Mouse (Mus musculus): Measurements from ENCODE around the gene Cep162. TPM values are rescaled to one million over a fixed set of nuclear protein-coding genes. Genes with fewer than 3 reads are reported as not detected.

Gene Cep162
- total RNA-seq, 2 experiments from 2014 or later, result 3.0 to 3.4 TPM

DNA sequence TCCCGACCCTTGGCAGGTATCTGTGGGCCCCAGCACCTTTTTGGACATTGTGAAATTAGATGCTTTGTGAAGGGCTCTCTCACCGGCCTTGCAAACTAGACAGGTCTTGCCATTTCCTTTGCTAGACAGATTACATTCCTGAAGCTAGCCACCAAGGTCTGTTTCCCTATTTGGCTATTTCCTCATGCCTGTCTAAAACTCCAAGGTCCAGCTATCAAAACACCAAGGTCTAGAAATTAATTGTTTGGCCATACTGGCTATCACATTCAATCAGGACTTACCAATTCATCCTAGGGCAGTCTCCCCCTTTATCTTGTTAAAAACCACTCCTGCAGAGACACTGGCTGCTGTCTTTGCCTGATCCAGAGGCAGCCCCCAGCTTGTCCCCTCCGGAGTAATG lies 87.3 kb downstream of the Cep162 start:
- intact Hi-C loops (cut with DNase I), result no loop called here
- no peak for DNase-seq

DNA sequence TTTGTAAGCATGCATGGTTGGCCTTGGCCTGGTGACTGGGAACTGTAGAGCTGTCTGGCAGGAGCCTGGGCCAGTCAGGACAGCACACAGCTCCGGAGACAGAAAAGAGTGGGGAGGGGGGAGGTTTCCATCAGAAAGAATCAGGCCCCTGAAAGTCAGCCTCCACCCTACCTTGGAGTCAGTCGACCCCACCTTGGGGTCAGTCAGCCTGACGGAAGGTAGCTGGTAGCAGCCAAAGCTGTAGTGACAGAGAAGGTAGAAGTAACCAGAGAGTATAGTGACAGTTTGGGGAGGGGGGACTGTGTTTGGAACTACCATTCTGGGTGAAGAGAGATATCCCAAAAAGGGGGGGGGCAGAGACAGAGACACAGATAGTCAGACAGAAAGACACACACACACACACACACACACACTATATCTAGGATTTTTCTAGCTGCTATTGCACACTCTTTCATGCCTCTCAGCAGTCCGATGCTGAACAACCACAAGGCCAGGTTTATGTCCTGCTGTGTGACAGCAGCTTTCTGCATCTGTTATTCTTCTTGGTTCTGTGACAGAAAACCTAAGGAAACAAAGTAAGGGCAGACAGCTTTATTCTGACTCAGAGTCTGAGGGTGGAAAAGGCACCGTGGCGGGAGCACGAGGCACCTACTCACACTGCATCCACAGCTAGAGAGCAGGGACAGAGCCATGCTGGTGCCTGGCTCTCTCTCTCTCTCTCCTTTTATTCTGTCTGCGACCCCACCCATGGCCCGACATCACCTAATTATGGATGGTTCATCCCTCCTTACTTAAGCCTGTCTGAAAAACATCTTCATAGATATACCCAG lies 88.1 kb downstream of the Cep162 start:
- intact Hi-C loops (cut with DNase I), result no loop called here
- no peak for DNase-seq

DNA sequence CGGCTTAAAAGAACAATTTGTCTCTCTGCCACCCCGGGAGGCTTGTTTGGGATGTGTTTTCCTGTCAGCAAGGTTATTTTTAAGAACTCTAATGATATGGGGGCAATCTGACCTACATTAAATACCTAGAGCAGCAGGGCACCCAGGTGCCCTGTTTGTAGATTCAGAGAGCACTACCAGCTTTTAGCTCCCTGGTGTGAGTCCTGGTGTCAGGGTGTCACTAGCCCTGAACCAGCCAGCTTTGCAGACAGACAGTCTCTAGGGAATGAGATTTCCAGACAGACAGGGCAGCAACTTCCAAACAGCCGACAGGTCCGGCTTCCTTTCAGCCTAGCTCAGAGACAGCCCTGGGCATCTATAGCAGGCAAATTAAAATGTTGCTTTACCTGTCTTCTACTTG lies 92.8 kb downstream of the Cep162 start:
- DNase-seq, result no peak
- intact Hi-C loops (cut with DNase I), result no loop called here

DNA sequence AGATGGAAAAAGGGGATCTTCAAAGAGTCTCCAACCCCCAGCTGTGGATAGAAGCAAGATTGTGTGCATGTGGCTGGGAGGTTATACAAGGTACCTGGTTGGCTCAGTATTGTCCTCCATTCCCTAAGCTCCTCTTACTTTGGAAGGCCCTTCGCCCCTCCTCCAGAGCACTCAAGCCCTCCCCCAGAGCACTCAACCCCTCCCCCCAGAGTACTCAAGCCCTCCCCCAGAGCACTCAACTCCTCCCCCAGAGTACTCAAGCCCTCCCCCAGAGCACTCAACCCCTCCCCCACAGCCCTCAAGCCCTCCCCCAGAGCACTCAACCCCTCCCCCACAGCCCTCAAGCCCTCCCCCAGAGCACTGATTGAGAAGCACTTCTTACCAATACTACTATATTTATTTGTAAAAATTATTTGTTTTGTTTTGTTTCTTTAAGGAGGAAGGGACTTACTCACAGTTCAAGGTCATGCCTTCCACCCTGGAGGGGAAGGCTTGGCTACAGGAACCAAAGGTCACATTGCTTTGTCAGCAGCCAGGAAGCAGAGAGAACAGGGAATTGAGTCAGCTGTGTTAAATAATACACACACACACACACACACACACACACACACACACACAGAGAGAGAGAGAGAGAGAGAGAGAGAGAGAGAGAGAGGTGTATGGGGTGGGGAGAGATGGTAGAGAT lies 102.6 kb downstream of the Cep162 start:
- intact Hi-C loops (cut with DNase I), result no loop called here
- no peak for DNase-seq

DNA sequence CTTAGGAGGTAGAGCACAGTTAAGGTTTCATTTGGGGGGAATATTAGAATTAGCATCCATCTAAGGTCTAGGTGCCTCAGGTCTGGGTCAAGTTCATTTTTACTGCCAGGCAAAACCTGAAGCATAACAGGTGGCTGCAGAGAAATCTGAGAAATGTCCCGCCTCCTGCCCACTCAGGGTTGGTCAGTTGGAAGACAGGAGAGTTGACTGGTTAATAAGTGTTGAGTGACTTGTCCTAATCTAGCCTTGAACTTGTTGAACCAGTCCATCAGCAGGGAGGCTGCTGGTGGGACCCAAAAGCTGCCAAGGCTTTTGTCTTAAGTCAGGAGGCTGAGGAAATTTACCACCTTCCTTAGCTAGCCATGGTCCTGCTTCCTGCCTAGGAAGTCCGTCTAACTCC lies 107.4 kb downstream of the Cep162 start:
- intact Hi-C loops (cut with DNase I), result no loop called here
- no peak for DNase-seq

DNA sequence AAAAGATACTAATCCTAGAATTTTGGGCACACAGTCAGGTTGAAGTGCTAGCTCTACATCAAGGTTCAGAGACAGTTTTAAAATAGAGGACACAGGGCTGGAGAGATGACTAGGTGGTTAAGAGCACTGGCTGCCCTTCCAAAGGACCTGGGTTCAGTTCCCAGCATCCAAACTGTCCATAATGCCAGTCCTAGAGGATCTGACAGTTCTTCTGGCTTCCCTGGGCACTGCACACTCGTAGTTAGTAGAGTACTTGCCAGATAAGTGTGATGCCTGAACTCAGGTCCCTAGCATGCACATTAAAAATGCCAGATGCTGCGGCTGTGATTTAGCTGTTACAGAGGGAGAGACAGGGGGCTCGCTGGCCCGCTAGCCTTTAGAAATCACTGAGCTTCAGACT lies 108.9 kb downstream of the Cep162 start:
- intact Hi-C loops (cut with DNase I), result no loop called here
- no peak for DNase-seq

DNA sequence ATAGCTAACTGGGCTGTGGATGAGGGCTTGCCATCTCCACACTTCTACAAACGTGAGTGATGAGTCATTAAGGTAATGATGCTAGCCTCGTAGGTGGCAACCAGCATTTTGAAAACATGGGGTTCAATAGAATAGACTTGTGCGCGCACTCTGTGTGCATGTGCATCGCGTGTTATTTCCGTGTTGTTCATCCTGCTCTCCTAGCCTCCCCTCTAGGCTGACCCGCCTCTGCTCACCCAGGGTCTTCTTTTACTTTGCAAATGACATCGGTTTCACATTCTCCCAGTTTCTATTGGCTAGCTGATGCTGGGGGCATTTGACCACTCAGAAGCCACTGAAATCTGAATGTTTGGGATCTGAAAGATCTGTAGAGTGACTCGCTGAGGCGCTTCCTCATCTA lies 109.7 kb downstream of the Cep162 start:
- intact Hi-C loops (cut with DNase I), result no loop called here
- DNase-seq, result no peak

DNA sequence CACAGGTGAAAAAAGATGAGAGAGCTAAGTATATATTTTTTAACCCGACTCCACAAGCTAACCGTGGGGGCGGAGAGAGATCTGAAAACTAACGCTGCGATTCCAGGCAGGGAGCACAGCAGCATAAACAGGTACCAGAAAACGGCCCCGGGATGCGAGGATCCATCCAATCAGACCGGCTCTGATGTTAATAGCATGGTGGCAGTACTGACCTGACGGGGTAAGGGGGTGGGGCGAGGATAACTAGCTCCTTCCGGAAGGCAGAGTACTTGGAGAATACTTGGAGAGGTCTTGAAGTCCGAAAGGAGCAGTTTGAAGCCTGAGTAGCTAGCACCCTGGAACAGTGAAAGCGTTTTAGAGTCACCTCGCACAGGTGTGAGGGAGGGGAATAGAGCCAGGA lies 110.2 kb downstream of the Cep162 start:
- no peak for DNase-seq
- intact Hi-C loops (cut with DNase I), result no loop called here

DNA sequence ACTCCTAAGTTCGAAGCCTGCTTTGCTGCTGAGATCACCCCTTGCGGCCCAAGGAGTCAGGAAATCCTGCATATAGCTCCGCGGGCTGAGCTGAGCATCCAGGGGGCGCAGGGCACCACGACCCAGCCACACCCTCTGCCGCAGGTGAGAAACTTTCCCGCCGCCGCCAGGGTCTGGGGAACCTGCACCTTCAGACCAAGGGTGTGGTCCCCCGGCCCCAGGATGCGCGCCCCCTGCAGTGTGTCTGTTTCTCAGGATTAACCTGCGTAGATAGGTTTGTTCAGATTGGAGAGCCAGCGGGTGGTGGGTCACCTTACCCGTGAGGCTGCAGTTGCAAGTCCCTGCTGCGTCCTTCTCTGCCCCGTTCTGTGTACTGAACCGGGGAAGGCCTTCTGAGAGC lies 110.8 kb downstream of the Cep162 start:
- peak in 1 of 2 experiments; percentile 2 for DNase-seq
- intact Hi-C loops (cut with DNase I), result no loop called here

DNA sequence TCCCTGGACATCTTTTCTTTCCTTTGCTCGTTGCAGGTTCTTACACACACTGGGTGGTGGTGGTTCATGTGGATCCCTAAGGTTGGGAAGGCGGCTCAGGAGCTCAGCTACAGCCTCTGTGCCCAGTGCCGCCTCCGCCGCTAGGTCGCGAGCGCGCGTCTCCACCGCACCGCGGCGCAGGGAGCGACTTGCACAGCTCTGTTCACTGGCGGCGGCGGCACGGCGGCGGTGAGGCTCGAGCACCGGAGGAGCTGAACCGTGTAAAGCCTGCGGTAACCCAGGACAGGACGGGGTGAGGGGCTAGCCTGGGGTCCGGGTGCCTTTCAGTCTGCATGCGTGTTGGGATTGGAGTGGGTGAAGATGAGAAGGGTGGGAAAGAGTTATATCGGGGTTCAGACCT lies 111.2 kb downstream of the Cep162 start, which contains the start of gene Mrap2:
Mrap2 (plus strand) TSS at position 201 of the 400 bp plus-strand sequence.
- DNase-seq, result peak; percentile 57 to 61
- intact Hi-C loops (cut with DNase I), result no loop called here

DNA sequence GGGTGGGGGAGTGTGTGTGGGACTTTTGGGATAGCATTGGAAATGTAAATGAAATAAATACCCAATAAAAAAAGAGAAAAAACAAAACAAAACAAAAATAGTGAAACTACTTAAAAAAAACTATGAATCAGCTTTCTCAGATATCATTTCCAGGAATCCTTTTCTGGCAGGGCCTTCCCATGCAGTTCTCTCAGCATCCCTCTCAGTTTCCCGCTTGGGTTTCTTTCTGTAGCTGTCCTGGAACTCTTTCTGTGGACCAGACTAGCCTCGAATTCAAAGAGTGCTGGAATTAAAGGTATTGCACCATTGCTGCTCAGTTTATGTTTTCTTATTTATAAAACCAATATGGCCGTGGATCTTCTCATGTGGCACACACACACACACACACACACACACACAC lies 112.3 kb downstream of the Cep162 start:
- DNase-seq, result no peak
- intact Hi-C loops (cut with DNase I), result no loop called here

Other genes starting within 250 kb of the Cep162 start
- not detected for gene Ripply2, start 240.0 kb downstream of the Cep162 start, total RNA-seq (2021)
- gene Cyb5r4, start 233.5 kb downstream of the Cep162 start, total RNA-seq (2021), result 10 to 100 TPM; 26.3 to 29.0 TPM
- gene Mrap2, start 111.2 kb downstream of the Cep162 start, total RNA-seq (2021), result 1 to 10 TPM; 3.2 to 4.1 TPM